Mouse (Mus musculus) liver (tissue): Measurements from ENCODE around the gene Ahctf1.
"Not testable (repeated sequence)": the region's sequence is repeated elsewhere in the genome, so short reads cannot be mapped to it uniquely, and the experiment has no call there.

Experiments used
- DNase-seq: peaks from one replicate; pipeline ENCODE4 v3.0.0-alpha.2; 2020; ENCODE audit warnings: mixed read lengths

The Ahctf1 gene

DNA sequence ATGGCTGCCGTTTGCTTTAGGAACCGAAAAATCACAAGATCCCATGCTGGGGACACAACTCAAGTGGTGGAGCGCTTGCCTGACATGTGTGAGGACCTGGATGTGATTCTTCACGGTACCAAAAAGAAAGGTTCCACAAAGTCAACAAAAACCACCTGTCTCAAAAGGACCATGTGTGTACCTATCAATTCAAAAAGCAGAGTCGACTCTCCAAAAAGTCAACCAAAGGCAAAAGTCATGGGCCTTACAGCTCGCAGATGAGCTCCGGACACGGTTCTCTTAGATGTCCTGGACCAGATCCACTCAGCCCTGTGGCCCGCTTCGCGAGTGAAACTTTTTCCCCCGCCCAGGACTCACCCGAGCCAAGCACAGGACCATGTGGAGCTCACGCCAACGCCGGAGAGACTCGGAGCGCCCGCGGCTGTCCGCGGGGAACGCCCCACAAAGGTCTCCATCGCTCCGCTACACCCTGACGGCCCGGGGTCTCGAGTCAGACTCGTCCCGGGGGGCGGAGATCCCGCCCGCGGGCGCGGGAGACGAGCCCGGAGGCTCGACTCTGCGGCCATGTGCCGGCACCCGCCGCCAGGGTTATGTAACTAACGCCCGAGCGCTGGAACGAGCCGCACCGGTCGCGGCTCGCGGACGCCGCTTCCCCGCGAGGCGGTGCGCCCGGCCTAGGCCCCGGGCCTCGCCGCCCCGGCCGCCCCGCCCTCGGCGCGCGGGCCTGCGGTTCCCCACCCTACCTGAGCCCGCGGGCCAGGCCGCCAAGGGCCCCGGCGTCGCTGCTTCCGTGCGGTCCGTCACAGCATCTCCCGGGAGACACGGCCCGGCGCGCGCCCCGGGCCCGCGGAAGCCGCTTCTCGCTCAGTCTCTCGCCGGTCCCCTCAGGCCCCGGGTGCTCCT lies 619 bp downstream of the Ahctf1 start, which contains the start of gene Gm10518:
Gm10518 (plus strand) TSS at position 767 of the 903 bp plus-strand sequence.
- DNase-seq = peak; percentile 78

DNA sequence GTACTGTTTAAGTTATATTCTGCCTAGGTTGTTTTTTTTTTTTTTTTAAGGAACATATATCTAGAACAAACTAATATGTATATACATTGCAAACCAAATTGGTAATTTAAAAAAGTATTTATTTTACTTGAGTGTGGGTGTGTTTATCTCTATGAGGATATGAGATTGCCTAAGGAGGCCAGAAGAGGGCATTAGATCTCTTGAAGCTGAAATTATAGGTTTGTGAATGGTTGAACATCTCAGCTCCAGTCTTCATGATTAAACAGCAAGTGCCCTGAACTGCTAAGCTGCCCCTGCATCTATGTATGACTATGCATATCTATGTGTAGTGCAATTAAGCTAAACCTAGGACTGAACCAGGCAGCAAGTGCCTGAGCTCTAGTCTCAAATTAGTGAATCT lies 4.7 kb downstream of the Ahctf1 start:
- DNase-seq = no peak

DNA sequence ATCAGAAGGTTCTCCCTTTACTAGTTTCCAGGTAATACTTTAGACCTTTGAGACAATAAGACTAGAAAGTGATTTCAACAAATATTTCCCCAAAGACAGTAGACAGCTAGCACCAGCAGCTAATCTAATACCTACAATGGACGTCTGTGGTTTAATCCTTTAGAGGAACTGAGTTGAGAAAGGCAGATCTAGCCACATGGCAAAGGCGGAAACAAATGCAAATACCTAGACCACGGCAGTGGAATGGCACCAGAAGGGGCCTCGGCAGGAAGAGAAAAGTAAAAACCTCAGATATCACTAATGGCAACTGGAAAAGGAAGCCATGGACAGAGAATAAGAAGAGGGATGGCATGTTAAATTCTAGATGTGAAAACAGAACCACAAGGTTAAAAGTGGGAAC lies 16.2 kb downstream of the Ahctf1 start:
- DNase-seq = no peak

DNA sequence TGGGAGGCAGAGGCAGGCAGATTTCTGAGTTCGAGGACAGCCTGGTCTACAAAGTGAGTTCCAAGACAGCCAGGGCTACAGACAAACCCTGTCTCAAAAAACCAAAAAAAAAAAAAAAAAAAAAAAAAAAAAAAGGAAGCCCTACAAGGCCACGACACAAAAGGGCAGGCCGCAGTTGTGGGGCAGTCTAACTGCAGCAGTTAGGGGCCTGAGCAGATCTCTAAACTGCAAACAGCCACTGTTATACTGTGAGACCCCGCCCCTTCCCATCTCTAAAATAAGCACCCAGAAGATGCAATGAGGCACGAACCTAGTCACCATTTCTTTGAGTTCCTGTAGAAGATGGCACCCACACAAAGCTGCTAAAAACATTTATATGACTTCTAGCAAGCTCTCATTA lies 18.0 kb downstream of the Ahctf1 start:
- DNase-seq = no peak

DNA sequence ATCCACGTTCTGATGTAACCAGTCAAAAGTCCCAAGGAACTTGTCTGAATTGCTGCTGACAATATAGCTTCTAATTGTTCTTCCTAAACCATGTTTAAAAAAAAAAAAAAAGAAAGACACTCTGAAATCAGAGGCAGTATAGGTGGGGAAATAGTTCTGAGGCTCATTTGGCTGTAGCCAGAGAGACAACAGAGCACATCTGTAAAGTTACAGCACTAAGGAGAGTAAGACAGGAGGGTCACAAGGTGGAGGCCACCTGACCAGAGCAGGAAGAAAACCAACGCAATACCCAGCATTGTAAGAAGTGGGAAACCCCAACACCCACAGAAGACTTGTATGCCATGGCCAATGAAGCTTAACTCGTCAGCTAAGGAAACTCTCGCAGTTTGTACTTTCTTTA lies 19.4 kb downstream of the Ahctf1 start:
- DNase-seq = no peak

DNA sequence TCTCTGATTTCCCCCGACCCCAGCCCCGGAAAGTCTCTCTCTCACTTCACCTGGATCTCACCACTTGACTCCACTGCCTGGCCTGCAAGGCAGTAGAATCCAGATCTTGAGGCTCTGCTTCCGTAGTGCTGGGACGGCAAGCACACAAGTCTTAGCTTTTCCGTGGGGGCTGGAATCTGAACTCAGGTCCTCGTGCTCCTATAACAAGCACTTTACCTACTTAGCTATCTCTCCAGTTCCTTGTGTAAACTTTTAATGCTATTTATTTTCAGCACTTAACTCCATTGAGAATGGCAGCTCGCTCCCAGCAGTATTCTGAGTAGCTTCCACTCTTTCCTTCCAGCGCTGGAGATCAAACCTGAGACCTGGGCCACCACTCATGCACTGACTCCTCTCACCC lies 26.6 kb downstream of the Ahctf1 start:
- no peak for DNase-seq

DNA sequence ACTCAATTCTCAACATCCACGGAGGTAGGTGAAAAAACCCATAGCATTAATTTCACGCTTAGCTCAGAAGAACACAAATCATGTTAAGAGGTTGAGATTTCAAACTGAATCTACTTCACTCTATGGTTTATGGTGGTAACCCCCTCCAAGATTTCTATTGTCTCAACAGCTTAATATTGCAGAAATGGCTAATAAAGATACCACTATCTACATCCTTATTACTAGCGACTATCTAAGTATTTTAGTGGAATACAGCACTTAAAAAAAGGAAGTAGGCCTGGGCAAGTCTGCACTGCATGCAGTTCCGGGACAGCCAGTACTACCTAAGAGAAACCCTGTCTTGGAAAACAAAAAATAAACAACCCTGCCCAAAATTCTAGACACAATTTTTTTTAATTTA lies 42.9 kb downstream of the Ahctf1 start:
- DNase-seq = no peak

DNA sequence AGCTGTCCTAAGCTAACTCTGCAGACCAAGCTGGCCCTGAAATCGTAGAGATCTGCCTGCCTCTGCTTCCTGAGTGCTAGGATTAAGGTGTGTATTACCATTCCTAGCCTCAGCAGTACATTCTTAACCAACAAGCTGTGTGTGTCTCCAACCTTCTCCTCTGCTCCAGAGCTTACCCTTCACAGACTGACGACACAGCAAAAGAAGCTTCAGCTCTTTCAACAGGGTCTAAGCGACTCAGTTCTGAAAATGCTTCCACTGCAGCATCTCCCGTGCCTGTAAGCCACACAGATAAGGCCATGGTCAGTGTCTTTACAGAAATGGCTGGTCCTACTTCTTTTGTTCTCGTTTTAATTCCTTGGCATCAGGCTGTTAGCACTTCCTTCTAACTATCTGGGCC lies 43.4 kb downstream of the Ahctf1 start:
- DNase-seq = no peak

DNA sequence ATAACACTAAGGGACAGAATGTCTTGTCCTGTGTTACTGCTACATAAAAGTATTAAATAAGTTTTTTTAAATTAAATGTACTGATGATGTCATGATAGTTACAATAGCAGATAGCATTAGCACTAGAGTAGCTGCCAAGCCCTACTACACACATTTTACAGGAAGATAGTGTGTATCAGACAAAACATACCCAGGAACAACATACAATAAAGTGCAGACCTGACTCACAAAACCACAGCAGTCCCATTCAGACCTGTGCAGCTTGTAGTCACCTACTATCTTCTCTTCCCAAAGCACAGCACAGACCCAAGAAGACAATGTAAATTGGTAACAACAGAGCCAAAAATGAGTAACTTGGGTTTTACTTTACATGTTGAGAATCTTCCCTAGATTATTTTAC lies 47.0 kb downstream of the Ahctf1 start:
- DNase-seq = no peak

DNA sequence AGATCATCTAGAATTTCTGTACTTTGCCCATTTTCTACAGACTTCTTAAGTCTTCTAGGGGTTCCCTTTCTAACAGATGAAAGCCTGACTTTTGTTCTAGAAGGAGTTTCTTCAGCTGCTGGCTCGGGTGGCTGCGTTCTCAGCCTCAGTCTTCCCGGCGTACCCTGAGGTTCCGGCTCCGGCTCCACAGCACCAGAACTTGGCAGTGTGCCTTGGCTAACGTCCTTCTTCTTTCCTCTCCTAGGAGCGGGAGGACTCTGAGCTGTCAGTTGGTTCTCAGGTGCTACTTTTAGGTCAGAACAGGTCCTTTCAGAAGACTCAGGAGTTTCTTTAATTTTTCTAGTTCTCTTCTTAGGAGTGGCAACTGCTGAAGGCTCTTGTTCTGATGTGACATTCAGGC lies 50.5 kb downstream of the Ahctf1 start:
- DNase-seq = no peak

DNA sequence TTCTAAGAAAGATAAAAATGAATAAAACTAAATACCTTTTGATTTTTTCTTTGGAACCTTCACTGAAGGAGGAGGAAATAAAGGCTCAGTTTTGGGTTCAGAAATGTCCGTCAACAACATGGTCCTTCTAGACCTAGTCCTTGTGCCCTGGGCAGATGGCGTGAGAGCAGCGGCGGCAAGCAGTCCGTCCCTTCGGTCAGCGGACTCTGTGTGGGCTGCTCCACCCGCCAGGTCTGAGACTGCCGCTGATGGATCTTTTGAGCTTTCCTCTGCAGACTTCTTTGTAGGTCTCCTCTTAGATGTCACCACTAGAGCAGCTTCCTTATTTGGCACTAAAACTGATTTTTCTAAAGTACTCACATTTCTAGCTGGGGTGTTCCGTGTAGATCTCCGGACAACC lies 51.2 kb downstream of the Ahctf1 start:
- DNase-seq = no peak

DNA sequence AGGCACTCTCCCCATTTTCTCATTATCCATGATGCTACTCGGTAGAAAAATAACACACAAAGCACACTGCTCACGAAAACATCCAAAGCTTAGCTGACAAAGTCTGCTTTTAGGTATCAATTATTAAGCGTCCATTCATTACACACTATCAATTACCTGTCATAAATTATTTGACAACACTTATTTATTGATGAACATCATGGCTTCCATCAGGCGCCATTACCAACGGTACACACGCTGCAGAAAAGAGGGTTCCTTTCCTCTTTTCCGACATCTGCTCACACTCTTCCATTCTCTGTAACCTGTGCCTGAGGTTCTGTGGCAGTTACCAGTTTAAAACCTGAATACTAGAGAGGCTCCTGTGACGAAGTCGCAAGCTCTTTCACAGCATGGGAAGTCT lies 58.3 kb downstream of the Ahctf1 start, which contains the start of gene Kif28:
Kif28 (minus strand) TSS at position 101 of the 400 bp plus-strand sequence.
- DNase-seq = no peak

DNA sequence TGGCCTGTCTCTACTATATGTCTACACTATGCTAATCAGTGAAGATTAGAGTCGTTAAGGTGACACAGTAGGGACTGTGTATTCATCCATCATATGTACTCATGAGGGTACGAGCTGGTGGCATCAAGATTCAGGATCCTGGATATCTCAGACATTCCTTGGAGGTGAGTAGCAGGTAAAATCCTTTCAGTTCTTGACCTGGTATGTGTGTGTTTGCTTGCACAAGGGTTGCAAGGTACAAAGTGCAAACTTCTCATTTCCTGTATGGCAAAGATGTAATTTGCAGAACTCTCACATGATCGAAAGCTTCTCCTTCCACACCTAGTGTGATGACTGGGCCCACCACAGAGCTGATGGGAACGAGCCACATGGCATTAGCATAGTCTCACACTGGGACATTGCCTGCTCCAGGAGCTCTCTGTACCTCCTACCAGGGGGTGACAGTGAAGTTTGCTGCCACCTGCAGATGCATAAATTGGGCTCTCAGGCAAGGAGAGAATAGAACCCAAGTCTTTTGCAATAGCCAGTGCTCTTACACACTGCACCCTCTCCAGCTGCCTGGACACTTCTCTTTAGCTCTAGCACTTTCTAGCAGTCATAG lies 59.8 kb downstream of the Ahctf1 start:
- no peak for DNase-seq

DNA sequence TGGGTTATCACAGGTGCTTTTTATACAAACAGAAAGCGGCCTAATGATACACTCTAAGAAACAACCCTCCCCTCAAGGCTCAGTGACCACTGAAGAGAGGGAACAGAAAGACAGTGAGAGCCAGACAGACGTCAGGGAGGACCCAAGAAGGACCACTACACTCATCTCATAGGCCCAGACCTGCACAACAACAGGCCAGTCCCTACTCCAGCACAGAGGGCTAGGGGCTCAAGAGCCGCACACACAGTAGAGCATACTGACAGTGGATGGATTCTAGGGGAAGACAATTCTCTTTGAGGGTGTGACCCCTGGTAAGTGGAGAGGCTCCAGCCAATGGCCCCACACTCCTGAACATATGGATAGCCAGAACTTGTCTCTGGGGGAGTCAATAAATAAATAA lies 67.0 kb downstream of the Ahctf1 start:
- no peak for DNase-seq

DNA sequence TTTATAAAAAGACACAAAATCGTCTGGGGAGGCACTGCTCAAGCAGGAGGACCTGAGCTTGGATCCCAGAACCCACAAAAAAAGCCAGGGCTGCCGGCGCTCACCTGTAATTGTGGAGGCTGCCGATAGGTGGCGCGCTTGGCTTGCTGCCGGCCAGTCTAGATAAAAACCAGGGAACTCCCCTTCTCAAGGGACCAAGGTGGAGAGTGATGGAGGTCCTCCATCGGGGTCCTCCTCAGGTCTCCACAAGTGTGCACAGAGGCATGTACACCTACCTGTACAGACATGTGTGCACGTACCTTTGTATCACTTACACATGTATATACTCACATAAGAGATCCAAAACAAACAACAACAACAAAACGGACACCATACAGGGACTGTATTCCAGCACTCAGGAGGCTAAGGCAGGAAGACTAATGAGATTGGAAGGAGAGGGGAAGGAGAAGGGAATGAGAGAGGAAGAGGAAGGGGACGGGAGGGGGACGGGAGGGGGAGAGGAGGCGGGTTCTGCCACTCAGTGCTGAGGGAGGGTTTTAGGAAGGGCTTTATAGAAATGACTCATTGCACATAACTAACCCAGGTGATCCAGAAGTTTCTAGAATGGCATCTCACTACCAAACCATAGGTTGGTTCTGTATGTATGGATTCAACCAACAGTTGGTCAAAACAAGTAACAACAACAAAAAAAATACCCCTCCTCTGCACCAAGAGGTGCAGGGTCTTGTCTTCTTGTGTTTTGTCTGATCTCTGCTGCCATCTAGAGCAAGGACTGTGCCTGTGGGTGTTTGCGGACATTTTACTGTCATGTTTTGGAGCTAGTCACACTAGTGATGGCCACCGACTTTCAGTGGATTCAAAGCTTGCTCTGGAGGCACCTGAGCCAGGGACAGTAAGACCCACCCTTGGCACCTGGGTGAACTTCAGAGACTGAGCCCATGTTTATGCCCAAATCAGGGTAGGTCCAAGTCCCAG lies 68.7 kb downstream of the Ahctf1 start:
- peak; percentile 63 for DNase-seq

DNA sequence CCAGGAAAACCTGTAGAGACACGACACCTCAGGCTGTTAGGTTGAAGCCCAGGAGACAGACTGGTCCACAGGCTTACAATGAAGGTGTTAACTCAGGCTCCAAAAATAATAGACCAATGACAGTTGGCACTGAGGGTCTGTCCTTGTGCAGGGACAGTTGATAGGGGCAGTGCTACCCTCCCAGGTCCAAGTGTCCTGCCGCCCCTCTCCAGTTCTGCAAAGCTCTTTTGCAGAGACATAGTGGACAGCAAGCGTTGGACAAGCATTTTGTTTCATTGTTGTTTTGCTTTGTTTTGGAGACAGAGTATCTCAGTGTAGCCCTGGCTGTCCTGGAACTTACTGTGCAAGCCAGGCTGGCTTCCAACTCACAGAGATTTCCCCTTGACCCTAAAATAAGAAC lies 72.1 kb downstream of the Ahctf1 start:
- DNase-seq = no peak

DNA sequence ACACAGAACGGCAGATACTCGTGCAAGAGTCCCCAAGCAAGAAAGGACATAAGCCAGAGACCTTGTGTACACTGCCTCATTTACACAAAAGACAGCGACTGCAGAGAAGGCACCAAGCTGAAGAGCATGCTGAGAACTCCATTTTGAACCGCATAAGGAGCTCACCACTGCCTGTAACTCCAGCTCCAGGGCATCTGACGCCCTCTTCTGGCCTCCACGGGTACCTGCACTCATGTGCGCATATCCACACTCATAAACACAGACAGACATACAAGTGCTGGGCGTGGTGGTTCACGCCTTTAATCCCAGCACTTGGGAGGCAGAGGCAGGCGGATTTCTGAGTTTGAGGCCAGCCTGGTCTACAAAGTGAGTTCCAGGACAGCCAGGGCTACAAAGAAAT lies 74.8 kb downstream of the Ahctf1 start:
- no peak for DNase-seq

DNA sequence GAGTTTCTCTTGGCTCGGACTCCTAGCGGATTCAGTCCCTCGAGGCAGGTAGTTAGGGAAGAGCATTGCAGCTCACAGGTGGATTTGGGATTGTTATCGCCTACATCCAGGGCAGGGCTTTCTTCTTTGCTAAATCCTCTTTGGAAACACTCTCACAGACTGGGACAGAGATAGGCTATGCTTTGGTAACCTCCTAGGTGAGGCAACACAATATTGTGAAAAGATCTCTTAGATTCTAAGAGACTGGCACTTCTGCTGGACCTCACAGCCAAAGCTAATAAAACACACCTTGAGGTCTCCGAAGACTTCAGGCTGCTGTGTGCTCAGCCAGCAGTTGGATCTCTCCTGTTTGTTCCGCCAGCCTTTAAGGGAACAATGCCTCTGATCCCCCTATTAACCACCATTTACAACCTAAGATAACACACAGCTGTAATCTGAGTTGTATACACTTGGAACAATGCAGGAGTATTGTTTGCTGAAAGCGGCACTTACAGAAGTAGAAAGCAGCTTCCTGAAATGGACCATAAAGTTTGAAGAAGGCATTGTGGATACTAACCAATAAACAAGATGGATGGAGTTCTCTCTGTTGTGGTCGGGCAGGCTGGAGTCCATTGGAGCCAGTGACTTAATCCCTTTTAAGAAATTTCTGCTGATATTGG lies 80.5 kb downstream of the Ahctf1 start:
- no peak for DNase-seq

DNA sequence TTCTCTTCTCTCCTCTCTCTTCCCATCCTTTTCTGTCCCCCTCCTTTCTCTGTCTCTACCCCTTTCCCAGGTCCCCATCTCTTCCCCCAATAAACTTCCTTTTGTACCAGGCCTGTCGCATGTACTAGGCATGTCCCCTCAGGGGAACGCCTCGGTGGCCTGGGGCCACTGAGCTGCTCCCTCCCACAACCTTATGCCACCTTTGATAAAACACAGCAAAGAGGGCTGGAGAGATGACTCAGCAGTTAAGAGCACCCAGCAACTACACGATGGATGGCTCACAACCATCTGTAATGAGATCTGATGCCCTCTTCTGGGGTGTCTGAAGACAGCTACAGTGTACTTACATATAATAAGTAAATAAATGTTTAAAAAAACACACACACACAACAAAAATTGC lies 87.7 kb downstream of the Ahctf1 start:
- peak; percentile 62 for DNase-seq

DNA sequence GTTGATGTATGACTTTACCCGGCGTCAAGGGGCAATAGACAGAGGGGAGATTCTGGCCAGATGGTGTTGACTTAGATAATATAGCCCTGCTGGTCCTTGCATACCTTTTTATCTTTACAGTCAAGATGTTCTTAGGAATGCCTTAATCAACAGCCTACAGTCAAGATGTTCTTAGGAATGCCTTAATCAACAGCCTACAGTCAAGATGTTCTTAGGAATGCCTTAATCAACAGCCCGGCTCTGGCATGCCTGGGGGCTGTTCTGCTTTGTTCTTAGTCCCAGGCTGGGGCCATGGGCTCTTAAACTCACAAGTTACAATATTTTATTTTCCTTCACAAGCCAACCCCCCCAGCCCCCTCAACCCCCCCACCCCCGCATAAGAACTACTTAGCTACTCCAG lies 88.2 kb downstream of the Ahctf1 start:
- not testable (repeated sequence) for DNase-seq

DNA sequence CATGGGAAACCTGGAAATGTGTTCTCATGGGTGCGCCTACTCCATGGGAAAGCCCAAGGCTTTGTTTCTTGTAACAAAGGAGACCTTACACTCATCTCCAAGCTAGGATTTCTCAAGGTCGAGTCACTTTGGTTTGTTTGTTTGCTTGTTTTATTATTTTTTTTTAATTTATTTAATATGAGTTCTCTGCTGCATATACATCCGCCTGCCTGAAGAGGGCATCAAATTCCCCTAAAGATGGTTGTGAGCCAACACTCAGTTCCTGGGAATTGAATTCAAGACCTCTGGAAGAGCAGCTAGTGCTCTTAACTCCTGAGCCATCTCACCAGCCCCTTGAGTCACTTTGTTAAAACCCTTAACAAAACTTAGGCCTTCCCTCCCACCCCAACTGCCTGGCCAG lies 90.1 kb downstream of the Ahctf1 start:
- DNase-seq = no peak

DNA sequence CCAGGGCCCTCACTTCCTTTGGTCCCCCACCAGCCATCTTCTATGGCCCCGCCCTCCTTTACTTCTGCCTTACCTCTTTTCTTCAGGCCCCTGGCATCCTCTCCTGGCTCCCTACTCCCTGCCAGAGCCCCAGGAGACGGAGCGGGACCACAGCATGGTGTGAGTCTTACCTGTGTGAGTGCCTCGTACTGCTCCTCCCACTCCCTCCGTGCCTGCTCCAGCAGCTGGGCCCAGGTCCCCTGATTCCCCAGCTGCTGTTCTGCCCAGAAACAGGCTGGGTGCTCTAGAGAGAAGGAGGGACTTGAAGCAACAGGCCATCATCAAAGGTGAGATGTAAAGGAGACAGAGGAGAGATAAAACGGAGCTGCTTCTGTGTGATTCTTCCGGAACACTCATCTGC lies 90.8 kb downstream of the Ahctf1 start:
- no peak for DNase-seq

DNA sequence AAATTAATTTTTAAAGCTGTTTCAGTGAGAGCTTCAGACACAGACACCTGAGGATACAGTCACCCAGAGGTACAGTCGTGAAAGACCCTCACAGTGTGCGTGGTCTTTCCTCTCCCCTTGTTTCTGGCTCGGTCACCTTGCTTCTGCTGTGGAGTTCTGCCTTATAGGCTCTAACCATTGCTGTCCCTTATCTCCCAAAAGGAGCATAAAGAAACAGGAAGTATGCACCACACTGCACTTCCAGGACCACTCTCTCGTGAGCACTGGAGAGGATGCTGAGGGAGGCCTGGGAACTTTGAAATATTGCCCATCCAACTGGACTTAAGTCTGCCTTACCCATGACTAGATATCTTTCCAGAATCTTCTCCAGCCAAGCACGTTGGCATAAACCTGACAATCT lies 92.7 kb downstream of the Ahctf1 start:
- DNase-seq = no peak
